Mouse (Mus musculus) gonadal fat pad, adult 2 months (tissue): ENCODE data around the gene Alkbh1. TPM values are rescaled to one million over a fixed set of nuclear protein-coding genes. Genes with fewer than 3 reads are reported as not detected.

Experiments used
- DNase-seq: peaks from one replicate; pipeline ENCODE4 v3.0.0-alpha.2; 2012; ENCODE audit warnings: low read depth
- polyA plus RNA-seq: library from polyadenylated mRNA; depleted of rRNA; stranded (reverse); fragments of >200 nt; gene quantifications from 2 replicates; pipeline ENCODE4 v1.2.3, GENCODE M21; 2012; rRNA removed

Alkbh1 gene
- polyA plus RNA-seq, 1 experiment, result 16.5 TPM

DNA sequence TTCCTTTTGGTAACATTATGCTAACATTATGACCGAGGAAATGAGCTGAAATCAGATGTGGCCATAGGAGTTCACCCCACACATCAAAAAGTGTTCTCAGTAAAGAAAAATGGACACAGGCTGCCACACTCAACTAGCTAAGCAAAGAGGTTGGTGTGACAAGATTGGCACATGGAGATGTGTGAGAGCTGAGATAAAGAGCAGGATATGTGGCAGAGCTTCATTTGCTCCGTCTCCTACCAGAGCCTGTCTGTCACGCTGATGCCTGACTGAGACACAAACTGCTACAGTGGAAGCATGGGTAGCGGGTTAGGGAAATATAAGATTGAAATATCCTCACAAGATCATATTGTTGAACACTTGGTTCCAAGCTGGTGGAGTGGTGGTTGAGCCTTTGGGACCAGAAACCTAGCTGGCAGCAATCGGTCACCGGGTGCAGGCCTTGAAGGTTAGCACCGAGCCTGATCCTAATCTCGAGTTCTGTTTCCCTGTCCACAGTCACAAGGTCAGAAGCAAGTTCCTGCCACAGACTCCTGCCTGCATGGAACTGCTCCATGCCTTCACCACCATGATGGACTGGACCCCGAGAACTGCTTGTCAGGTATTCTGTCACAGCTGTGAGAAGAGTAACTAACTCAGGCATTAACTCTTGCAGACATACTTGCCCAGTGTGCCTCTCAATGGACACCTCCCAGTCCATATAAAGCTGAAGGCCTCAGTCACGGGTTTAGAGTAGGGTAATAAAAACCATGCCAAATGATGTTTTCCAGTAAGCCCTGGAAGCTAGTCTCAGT lies 63.0 kb downstream of the Alkbh1 start:
- DNase-seq, result no peak

GRCm38 (mm10) chr12:87379496-87379895 lies 64.3 kb downstream of the Alkbh1 start:
- no peak for DNase-seq

Other genes starting within 250 kb of the Alkbh1 start
- 0.69 and 0.71 TPM in 2 replicates for gene Samd15, start 244.3 kb downstream of the Alkbh1 start, polyA plus RNA-seq
- 6.7 and 7.6 TPM in 2 replicates for gene Tmed8, start 243.6 kb downstream of the Alkbh1 start, polyA plus RNA-seq
- 0.35 and 0.72 TPM in 2 replicates for gene Noxred1, start 205.3 kb downstream of the Alkbh1 start, polyA plus RNA-seq
- gene Vipas39, start 177.8 kb downstream of the Alkbh1 start, polyA plus RNA-seq, result 28.9 and 36.7 TPM in 2 replicates
- 49.4 and 62.6 TPM in 2 replicates for gene Ahsa1, start 177.5 kb downstream of the Alkbh1 start, polyA plus RNA-seq
- 6.0 and 8.6 TPM in 2 replicates for gene Ism2, start 144.3 kb downstream of the Alkbh1 start, polyA plus RNA-seq
- gene Sptlc2, start 55.7 kb downstream of the Alkbh1 start, polyA plus RNA-seq, result 12.5 and 17.0 TPM in 2 replicates
- 27.8 and 35.7 TPM in 2 replicates for gene Slirp, start 121 bp downstream of the Alkbh1 start, polyA plus RNA-seq
- gene Snw1, start 28.3 kb upstream of the Alkbh1 start, polyA plus RNA-seq, result 10.7 and 11.3 TPM in 2 replicates
- not detected in 2 replicates for gene Gm5788, start 50.7 kb upstream of the Alkbh1 start, polyA plus RNA-seq
- gene Gm8300, start 70.3 kb upstream of the Alkbh1 start, polyA plus RNA-seq, result 0.05 and 0.14 TPM in 2 replicates
- not detected in 2 replicates for gene Oog1, start 158.7 kb upstream of the Alkbh1 start, polyA plus RNA-seq
- not detected in 2 replicates for gene Gm4027, start 174.9 kb upstream of the Alkbh1 start, polyA plus RNA-seq
- gene Gm16381, start 200.6 kb upstream of the Alkbh1 start, polyA plus RNA-seq, result not detected in 2 replicates